Mouse (Mus musculus) ES-Bruce4 (cell line): ENCODE data around the gene Apbb2.

Source experiments
- CTCF ChIP-seq: IDR thresholded peaks from one replicate; pipeline ENCODE4 v1.8.1; 2011; ENCODE audit warnings: low read depth, low read length
- EP300 ChIP-seq: IDR thresholded peaks from 2 replicates; pipeline ENCODE4 v1.6.1; 2011; ENCODE audit warnings: low read depth, low read length; ENCODE audit not compliant: insufficient read depth
- POLR2A ChIP-seq: IDR thresholded peaks from one replicate; pipeline ENCODE4 v1.8.1; 2011; ENCODE audit warnings: low read length; ENCODE audit not compliant: insufficient read depth

DNA sequence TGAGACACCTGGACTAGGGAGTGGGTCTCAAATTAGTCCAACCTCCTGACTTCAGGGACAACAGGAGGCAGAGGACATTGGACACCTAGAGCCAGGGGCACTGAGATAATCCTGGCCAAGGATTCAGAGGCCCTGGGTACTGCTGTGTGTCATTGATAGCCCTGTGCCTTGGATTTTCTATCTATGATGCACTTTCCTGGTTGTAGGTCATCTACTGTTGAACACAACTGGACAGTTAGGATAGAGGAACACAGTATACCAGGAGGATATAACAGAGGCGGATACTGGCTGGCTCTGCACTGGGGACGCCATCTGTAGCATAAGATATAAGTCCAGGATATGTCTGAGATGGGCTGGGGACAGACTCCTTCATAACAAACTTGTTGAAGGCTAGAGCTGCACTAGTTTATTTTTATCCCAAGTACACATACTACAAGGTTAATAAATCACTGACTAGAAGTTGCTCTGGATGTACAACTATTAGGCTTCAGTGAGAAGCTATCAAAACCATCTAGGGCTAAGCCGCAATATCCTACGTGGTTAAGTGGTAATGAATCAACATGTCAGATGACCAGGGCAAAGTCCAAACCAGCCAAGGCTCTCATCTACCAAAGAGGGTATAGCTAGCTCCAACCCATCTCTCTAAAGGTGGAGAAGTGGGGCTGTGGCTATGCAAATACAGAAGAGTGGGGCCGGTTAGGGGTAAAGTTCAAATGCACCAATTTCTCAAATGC is 219.9 kb downstream of the Apbb2 start:
- TF ChIP-seq CTCF (no peak), EP300 (no peak), POLR2A (no peak)
